Mouse (Mus musculus) splenic B cell, adult 2 months (primary cell): ENCODE measurements around the gene Ankrd6.

Experiments
- DNase-seq: peaks from one replicate; pipeline ENCODE4 v3.0.0-alpha.2; 2011; ENCODE audit warnings: low read depth, low spot score
- H3K27me3 ChIP-seq: 2 replicates; pipeline ENCODE4 v1.6.1; 2012; ENCODE audit warnings: mild to moderate bottlenecking, low read length, moderate library complexity, mixed read lengths; ENCODE audit not compliant: control insufficient read depth, poor library complexity, insufficient read depth, severe bottlenecking
- H3K36me3 ChIP-seq: 2 replicates; pipeline ENCODE4 v1.6.1; 2012; ENCODE audit warnings: mild to moderate bottlenecking, low read length, moderate library complexity, mixed read lengths; ENCODE audit not compliant: control insufficient read depth, poor library complexity, insufficient read depth, severe bottlenecking

The Ankrd6 gene

GRCm38 (mm10) chr4:32833494-32834282, 117.0 kb downstream of the Ankrd6 start:
- no peak for DNase-seq
- no peaks in the 10 kb centered on the region for H3K27me3 ChIP-seq
- no peaks in the 10 kb centered on the region for H3K36me3 ChIP-seq

GRCm38 (mm10) chr4:32829316-32829715, 121.3 kb downstream of the Ankrd6 start:
- DNase-seq, result no peak

GRCm38 (mm10) chr4:32828385-32829077, 122.1 kb downstream of the Ankrd6 start:
- no peak for DNase-seq
- H3K36me3 ChIP-seq, result no peaks in the 10 kb centered on the region
- no peaks in the 10 kb centered on the region for H3K27me3 ChIP-seq

More at GRCm38 (mm10) chr4:32829316-32829715, 121.3 kb downstream of the Ankrd6 start:
- Histone ChIP-seq H3K27me3 (no peaks in the 10 kb centered on the region), H3K36me3 (no peaks in the 10 kb centered on the region)

GRCm38 (mm10) chr4:32826925-32827324, 123.7 kb downstream of the Ankrd6 start:
- Histone ChIP-seq H3K36me3 (no peaks in the 10 kb centered on the region), H3K27me3 (no peaks in the 10 kb centered on the region)
- DNase-seq, result no peak

- no peaks in the 10 kb centered on the region for H3K36me3 ChIP-seq
- H3K27me3 ChIP-seq, result no peaks in the 10 kb centered on the region
- no peak for DNase-seq
These were observed 126.4 kb downstream of the Ankrd6 start for GRCm38 (mm10) chr4:32824254-32824653.

- no peak for DNase-seq
- Histone ChIP-seq H3K36me3 (no peaks in the 10 kb centered on the region), H3K27me3 (no peaks in the 10 kb centered on the region)
These were observed 130.0 kb downstream of the Ankrd6 start for GRCm38 (mm10) chr4:32820676-32821075.

- no peak for DNase-seq
- no peaks in the 10 kb centered on the region for H3K27me3 ChIP-seq
These were observed 133.2 kb downstream of the Ankrd6 start for GRCm38 (mm10) chr4:32817478-32817877.

GRCm38 (mm10) chr4:32800577-32801170, 150.0 kb downstream of the Ankrd6 start:
- no peaks in the 10 kb centered on the region for H3K27me3 ChIP-seq
- DNase-seq, result peak; percentile 6
- no peaks in the 10 kb centered on the region for H3K36me3 ChIP-seq

More at GRCm38 (mm10) chr4:32817478-32817877, 133.2 kb downstream of the Ankrd6 start:
- no peaks in the 10 kb centered on the region for H3K36me3 ChIP-seq

- DNase-seq, result peak; percentile 80
- H3K27me3 ChIP-seq, result no peaks in the 10 kb centered on the region
These were observed 150.6 kb downstream of the Ankrd6 start, which contains the start of gene Lyrm2 for GRCm38 (mm10) chr4:32799966-32800576. Lyrm2 (plus strand) TSS chr4:32800253.

GRCm38 (mm10) chr4:32798976-32799375, 151.7 kb downstream of the Ankrd6 start:
- no peak for DNase-seq
- Histone ChIP-seq H3K36me3 (no peaks in the 10 kb centered on the region), H3K27me3 (no peaks in the 10 kb centered on the region)

More at GRCm38 (mm10) chr4:32799966-32800576, 150.6 kb downstream of the Ankrd6 start, which contains the start of gene Lyrm2:
- no peaks in the 10 kb centered on the region for H3K36me3 ChIP-seq

- Histone ChIP-seq H3K36me3 (no peaks in the 10 kb centered on the region), H3K27me3 (no peaks in the 10 kb centered on the region)
- no peak for DNase-seq
These were observed 161.6 kb downstream of the Ankrd6 start for GRCm38 (mm10) chr4:32789020-32789419.

GRCm38 (mm10) chr4:32787110-32787509, 163.5 kb downstream of the Ankrd6 start:
- H3K36me3 ChIP-seq, result no peaks in the 10 kb centered on the region
- H3K27me3 ChIP-seq, result no peaks in the 10 kb centered on the region
- DNase-seq, result no peak

GRCm38 (mm10) chr4:32779996-32780395, 170.6 kb downstream of the Ankrd6 start:
- H3K36me3 ChIP-seq, result peaks cover 4% of the 10 kb centered on the region; the same call in 1 of the 2 replicates
- no peak for DNase-seq
- no peaks in the 10 kb centered on the region for H3K27me3 ChIP-seq

- Histone ChIP-seq H3K36me3 (peaks cover 10% of the 10 kb centered on the region), H3K27me3 (no peaks in the 10 kb centered on the region)
- DNase-seq, result no peak
These were observed 180.3 kb downstream of the Ankrd6 start for GRCm38 (mm10) chr4:32770284-32770810.
